Mouse (Mus musculus): ENCODE measurements at regions not wholly inside any gene's neighbourhood (a gene's known extent, or its start where the extent isn't known, plus 50 kb on each side); places are given as distances from the start of the nearest gene placed in this dataset.
"Not testable (repeated sequence)": the region's sequence is repeated elsewhere in the genome, so short reads cannot be mapped to it uniquely, and the experiment has no call there.

- TF ChIP-seq CTCF (IDR thresholded peaks at IDR 0.05; ENCODE audit: borderline replicate concordance, extremely low read depth, insufficient read depth, insufficient read length), result no peak
- no peak for TF ChIP-seq POLR2A (IDR thresholded peaks at IDR 0.05; ENCODE audit: borderline replicate concordance, extremely low read depth, insufficient read depth, insufficient read length, poor library complexity, severe bottlenecking)
- DNase-seq (ENCODE audit: low read depth), result no peak
Observed at GRCm38 (mm10) chr8:102026956-102027927, 758.2 kb downstream of the Cdh11 start.

GRCm38 (mm10) chr8:102024472-102024871, 761.0 kb downstream of the Cdh11 start:
- DNase-seq (ENCODE audit: low read depth), result no peak
- TF ChIP-seq POLR2A (IDR thresholded peaks at IDR 0.05; ENCODE audit: borderline replicate concordance, extremely low read depth, insufficient read depth, insufficient read length, poor library complexity, severe bottlenecking), result no peak

GRCm38 (mm10) chr8:102017776-102018175, 767.7 kb downstream of the Cdh11 start:
- peak; percentile 50 for DNase-seq (ENCODE audit: low read depth)
- TF ChIP-seq POLR2A (IDR thresholded peaks at IDR 0.05; ENCODE audit: borderline replicate concordance, extremely low read depth, insufficient read depth, insufficient read length, poor library complexity, severe bottlenecking) (no peak), CTCF (IDR thresholded peaks at IDR 0.05; ENCODE audit: borderline replicate concordance, extremely low read depth, insufficient read depth, insufficient read length) (no peak)

GRCm38 (mm10) chr8:102000326-102001016, 785.0 kb downstream of the Cdh11 start:
- TF ChIP-seq POLR2A (IDR thresholded peaks at IDR 0.05; ENCODE audit: borderline replicate concordance, extremely low read depth, insufficient read depth, insufficient read length, poor library complexity, severe bottlenecking), result no peak
- TF ChIP-seq CTCF (IDR thresholded peaks at IDR 0.05; ENCODE audit: borderline replicate concordance, extremely low read depth, insufficient read depth, insufficient read length), result no peak

GRCm38 (mm10) chr8:101996761-101997160, 788.7 kb downstream of the Cdh11 start:
- DNase-seq (ENCODE audit: low read depth), result not testable (repeated sequence)

More at GRCm38 (mm10) chr8:102000326-102001016, 785.0 kb downstream of the Cdh11 start:
- peak; percentile 36 for DNase-seq (ENCODE audit: low read depth)

GRCm38 (mm10) chr8:101956832-101957231, 828.6 kb downstream of the Cdh11 start:
- DNase-seq (ENCODE audit: low read depth), result no peak
- no peak for TF ChIP-seq CTCF (IDR thresholded peaks at IDR 0.05; ENCODE audit: borderline replicate concordance, extremely low read depth, insufficient read depth, insufficient read length)
- TF ChIP-seq POLR2A (IDR thresholded peaks at IDR 0.05; ENCODE audit: borderline replicate concordance, extremely low read depth, insufficient read depth, insufficient read length, poor library complexity, severe bottlenecking), result no peak

- peak; percentile 4 for DNase-seq (ENCODE audit: low read depth)
- TF ChIP-seq CTCF (IDR thresholded peaks at IDR 0.05; ENCODE audit: borderline replicate concordance, extremely low read depth, insufficient read depth, insufficient read length) (no peak), POLR2A (IDR thresholded peaks at IDR 0.05; ENCODE audit: borderline replicate concordance, extremely low read depth, insufficient read depth, insufficient read length, poor library complexity, severe bottlenecking) (no peak)
Observed at GRCm38 (mm10) chr8:101950599-101950998, 834.8 kb downstream of the Cdh11 start.

GRCm38 (mm10) chr8:101937859-101938258, 847.6 kb downstream of the Cdh11 start:
- peak; percentile 41 for DNase-seq (ENCODE audit: low read depth)
- TF ChIP-seq POLR2A (IDR thresholded peaks at IDR 0.05; ENCODE audit: borderline replicate concordance, extremely low read depth, insufficient read depth, insufficient read length, poor library complexity, severe bottlenecking) (no peak), CTCF (IDR thresholded peaks at IDR 0.05; ENCODE audit: borderline replicate concordance, extremely low read depth, insufficient read depth, insufficient read length) (no peak)

GRCm38 (mm10) chr8:101913665-101914064, 871.8 kb downstream of the Cdh11 start:
- TF ChIP-seq POLR2A (IDR thresholded peaks at IDR 0.05; ENCODE audit: borderline replicate concordance, extremely low read depth, insufficient read depth, insufficient read length, poor library complexity, severe bottlenecking) (no peak), CTCF (IDR thresholded peaks at IDR 0.05; ENCODE audit: borderline replicate concordance, extremely low read depth, insufficient read depth, insufficient read length) (no peak)
- no peak for DNase-seq (ENCODE audit: low read depth)
